Mouse (Mus musculus) G1E-ER4 (cell line): ENCODE results near the gene Tcta. TPM values are rescaled to one million over a fixed set of nuclear protein-coding genes. Genes with fewer than 3 reads are reported as not detected.

ENCODE experiments used
- GATA1 ChIP-seq: IDR thresholded peaks from one replicate; pipeline ENCODE4 v1.8.0; 2012; ENCODE audit warnings: low read length, inconsistent platforms
- polyA plus RNA-seq: library from polyadenylated mRNA; stranded (reverse); fragments of >175 nt; gene quantifications from 2 replicates; pipeline ENCODE4 v1.2.3, GENCODE M21; 2012

Tcta gene
- polyA plus RNA-seq, 1 experiment, result 1.4 TPM

DNA sequence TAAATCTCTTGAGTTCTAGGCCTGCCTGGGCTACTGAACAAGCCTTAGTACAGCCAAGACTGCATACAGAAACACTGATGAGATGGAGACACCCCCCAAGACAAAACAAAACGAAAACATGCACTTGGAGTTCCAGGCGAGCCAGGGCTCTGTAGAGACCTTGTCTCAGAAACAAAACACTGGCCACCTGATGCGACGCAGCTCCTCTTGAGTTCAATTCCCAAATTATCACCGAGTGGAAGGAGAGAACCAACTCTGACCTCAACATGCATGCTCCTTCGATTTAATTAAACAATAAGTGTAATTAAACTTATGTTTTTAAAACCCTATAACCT is 32.6 kb upstream of the Tcta start:
- TF ChIP-seq GATA1, result no peak

DNA sequence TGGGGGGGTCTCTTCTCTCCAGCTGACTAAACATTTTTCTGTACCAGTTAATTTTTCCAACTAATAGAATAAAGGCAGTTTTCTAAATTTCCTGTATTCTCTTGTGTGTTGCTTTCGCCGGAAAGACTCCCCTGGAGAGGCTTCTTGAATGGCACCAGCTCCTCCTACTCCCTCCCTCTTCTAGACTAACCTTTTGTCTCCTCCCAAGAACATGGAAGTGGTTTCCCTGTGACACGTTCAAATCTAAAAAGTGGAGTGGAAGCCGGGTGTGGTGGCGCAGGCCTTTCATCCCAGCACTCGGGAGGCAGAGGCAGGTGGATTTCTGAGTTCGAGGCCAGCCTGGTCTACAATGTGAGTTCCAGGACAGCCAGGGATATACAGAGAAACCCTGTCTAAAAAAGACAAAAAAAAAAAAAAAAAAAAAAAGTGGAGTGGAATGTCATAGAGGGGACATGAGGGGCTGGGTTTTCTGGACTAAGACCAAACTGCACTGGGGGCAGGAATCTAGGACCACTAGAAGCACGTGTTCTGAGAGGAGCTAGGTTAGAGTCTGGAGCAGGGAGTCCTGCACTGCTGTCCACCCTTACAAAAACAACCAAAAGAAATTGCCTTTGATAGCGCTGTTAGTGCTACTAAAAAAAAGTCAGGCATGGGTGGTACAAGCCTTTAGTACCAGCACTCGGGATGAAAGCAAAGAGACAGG is 32.0 kb upstream of the Tcta start:
- TF ChIP-seq GATA1, result no peak

DNA sequence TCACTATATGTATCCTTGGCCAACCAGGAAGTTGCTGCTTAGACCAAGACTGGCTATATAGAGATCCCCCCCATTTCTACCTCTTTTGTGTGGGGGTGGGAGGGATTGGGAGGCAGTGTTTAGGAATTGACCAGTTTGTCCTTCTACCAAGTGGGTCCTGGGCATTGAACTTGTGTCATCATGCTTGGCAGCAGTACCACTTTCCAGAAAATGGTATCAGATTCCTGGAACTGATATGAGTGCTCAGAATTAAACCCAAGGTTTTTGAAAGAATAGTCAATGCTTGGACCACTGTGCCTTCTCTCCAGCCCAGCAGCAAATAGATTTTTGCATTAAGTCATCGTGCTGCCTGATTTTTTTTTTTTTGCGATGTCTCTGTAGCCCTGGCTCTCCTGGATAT is 19.9 kb upstream of the Tcta start:
- TF ChIP-seq GATA1, result no peak

DNA sequence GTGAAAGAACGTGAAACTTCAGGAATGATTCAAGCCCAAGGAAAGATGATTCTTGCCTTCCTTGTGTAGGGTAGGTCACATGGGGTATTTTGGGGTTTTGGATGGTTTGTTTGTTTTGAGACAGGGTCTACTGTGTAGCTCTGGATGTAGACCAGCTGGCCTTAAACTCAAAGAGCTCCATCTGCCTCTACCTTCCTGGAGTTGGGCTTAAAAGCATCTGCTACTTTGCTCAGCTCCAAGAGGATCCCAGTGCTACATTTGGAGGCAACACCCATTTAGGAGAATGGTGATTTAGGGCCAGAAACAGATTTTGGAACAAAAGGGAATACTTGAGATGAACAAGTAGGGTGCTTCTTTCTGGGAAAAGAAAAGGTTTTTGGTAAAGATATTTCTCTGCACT is 18.8 kb upstream of the Tcta start:
- TF ChIP-seq GATA1, result no peak

DNA sequence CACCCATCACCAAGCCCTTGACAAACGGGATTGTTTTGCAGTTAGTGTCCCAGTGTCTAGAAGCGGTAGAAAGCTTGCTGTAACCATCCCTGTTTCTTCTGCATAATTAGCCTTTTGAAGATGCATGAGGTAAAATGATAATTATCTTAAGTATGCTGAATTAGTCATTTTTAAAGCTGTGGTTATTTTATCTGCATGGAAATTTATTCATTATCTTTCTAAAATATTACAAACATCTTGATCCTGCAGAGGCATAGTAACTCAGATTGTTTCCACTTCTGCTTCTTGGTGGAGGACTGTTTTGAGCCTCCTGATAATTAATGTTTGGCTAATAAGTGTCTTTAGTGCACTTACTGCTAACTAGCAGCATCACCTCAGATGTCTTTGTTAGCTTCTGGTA is 12.5 kb upstream of the Tcta start:
- TF ChIP-seq GATA1, result no peak

DNA sequence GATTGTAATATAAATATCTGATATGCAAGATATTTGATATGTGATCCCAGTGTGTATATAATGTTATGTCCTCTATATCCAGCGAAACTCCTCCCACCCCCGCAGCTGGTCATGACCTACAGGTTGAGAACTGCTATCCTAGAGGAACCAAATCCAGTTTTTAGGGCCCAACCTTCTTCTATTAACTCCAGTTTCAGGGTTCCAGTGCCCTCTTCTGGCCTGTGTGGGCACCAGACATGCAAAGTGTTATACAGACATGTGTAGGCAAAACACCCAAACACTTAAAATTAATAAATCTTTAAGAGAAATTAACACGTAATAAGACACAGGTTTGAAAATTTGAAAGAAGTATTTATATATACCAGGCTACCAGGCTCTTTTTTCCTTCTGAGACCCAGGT is 11.6 kb upstream of the Tcta start:
- TF ChIP-seq GATA1, result no peak

DNA sequence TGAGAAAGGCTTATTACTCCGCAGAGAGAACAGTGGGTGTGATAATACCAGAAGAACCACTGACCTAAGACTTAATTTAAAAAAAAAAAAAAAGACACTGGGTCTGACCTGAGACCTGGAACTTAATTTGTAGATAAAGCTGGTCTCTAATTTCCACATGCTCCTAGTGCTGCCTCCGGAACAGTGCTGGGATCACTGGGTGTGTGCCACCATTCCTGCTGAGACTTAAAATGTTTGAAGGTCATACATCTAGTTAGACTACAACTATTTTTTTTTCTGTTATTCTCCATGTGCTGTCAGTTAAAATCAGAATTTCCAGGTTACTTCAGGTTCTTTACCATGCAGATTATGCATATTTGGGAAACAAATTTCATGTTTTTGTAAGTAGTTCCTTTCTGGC is 2.2 kb upstream of the Tcta start:
- TF ChIP-seq GATA1, result no peak

DNA sequence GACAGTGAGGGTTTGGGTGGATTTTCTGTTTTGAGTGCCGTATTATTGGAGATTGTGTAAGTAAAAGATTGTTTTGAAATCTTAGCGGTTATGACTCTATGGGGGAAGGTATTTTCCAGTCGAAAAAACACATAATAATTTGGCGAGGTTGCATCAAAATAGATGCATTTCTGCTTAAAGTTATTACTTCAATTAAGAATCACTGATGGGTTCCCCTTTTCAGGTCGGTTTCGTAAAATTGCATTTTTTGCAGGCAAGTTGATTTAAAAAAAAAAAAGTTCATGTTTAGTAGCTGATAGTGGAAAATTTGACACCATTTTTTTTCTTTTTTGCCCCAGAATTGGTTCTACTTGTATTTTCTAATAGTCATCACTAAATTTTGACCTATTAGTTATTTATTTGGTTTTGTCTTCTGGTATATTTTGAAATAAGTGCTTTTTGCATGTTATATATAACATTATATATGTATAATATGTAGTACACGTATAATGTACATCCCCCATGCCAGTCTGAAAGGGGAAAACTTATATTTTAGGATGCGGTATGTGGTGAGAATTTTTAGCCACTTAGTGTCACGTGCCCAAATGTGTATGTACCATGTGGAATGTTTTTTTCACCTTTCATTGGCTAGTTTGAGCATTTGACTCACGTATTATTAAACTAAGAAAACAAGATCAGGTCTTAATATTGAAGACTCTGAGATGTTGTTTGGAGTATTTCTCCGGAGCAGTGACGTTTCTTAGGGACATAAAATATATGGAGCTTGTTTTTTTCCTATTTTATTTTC is 1.3 kb upstream of the Tcta start:
- no peak for TF ChIP-seq GATA1

DNA sequence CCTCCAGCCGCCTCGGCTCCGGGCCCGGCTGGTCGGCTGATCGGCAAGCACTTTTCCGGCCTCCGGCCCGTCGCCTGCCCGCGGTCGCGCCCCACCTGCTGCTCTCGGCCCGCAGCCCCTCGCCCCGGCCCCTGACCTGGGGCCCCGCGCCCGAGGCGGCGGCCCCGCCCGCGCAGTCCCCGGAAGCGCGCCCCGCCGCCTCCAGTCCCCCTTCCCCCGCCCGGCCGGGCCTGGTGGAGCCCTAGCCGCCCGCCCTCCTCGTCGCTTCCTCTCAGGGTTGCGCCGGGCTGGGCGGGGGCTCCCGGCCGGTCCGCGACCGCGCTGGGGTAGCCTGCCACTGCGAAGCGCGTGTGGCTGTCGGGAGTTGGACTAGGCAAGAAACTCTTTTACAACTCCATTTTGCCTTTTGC is 616 bp upstream of the Tcta start:
- TF ChIP-seq GATA1, result no peak

DNA sequence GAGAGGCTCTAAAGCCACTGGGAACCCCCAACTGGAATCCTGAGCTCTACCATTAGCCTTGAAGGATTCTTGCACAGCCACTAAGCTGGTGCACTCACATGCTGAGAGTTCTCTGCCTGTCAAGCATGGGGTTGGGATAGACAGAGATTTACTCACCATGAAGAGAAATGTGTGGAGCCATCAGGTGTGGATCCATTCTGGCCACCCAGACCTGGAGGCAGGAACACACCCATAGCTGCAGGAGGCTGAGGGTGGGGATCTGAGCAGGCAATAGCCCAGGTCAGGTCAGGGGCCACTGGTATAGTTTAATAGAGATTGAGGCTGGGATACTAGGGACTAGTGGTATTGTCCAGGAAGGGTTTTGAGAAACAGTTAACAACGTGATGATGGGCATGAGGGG is 790 bp downstream of the Tcta start:
- TF ChIP-seq GATA1, result no peak

DNA sequence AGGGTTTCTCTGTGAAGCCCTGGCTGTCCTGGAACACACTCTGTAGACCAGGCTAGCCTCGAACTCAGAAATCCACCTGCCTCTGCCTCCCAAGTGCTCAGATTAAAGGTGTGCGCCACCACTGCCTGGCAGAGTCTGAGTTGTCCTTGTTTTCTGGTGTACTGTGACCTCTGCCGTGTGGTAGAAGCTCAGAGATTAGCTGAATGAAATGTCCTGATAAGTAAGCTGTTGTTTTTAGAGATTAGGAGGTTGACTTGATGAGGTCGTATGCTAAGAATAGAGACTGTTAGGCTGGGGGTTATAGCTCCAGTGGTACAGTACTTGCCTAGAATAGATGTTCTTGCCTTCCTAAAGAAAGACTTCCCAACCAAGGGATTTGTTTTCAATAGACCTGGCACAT is 1.2 kb downstream of the Tcta start:
- TF ChIP-seq GATA1, result no peak

DNA sequence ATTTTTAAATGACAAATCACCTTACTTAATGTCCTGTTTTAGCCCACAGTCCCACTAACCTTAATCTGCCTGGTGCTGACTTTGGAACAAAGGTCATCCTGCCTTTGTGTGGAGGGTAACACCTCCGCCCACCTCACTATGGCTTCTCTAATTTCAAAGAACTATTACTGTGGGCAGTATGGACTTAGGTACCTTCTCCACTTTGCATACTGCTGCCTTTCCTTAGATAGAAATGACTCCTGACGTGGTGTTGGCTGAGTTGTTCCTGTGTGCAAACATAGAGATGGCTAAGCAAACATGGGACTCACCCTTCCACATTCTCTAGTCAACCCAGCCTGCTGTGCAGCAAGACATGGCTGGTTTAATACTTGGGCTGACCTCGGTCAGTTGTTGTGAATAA is 4.1 kb downstream of the Tcta start:
- no peak for TF ChIP-seq GATA1

DNA sequence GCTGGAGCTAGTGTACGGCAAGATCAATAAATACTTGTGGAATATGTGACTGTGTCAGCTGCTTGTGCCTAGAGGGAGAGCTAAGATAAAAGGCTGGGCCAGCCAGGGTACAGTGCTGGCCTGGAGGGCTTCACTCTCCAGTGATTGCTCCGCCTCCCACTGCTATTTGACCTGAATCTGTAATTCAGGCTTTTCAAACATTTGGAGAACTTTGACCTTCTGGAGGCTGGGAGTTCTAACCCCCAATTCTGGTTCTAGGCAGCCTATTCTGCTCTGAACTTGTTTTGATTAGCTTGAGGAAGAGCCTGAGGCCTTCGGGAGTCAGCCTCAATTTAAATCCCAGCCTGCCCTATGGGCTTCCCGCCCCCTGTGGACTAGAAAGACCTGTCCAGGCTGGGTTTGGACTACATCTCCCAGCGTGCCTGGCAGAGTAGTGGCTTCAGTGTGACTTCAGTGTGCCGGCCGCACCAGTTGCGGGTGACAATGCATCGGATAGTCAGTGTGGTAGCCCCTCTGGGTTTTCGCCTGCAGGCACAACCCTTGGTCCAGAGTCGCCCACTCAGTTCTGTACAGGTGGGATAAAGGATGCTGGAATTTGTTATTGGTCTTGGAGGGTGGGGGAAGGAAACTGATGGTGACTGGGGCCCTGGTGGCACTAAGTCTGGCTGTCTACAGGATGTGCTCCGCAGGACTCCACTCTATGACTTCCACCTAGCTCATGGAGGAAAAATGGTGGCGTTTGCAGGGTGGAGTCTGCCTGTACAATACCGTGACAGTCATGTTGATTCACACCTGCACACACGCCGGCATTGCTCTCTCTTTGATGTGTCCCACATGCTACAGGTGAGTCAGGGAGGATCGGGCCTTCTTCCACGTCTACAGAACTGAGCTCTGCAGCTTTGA is 9.3 kb downstream of the Tcta start, which contains the start of gene Amt:
Gene Amt, plus strand, starts transcription at position 401 of the 903 bp plus-strand sequence.
- no peak for TF ChIP-seq GATA1

DNA sequence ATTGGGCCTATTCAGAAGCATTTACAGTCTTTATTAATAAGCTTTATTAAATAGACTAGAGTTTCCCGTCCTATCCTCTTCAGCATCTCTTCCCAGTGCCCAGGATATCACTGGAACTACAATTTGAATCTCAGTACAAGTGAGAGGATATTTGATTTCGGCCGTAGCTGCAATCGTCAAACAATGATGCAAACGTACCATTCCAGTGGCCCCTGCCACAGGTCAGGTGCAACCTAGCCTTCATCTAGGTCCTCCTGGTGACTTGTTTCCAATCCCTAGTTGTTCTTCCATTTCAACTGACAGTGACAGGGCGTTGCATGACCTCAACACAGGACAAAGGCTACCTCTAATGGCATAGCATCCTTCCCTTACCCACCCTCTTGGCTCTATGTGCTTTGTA is 15.2 kb downstream of the Tcta start:
- no peak for TF ChIP-seq GATA1

DNA sequence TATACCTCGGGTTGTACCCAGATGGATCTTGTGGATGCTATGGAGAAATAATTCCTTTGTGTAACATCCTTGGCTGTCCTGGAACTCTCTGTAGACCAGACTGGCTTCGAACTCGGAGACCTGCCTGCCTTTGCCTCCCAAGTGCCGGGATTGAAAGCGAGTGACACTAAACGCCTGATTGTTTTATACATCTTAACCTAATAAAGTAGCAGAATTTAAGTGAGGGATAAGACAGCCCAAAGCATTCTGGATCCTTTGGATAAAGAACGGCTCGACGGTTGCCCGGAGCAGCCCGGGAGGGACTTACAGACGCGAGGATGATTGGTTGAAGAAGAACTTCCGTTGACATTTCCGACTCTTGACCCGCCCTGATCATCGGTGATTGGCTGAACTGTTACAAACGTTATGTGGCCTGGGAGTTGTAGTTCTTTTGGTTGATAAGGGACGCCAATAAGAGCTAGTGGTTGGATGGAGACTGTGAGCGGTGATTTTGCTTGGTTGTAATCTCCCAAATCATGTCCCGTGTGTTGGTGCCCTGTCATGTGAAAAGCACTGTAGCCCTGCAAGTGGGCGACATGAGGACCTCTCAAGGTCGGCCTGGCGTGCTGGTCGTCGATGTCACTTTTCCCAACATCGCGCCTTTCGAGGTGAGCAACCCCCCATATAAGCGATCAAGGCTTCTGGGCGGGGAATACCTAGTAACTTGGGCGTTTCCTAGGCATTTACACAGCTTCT is 15.8 kb downstream of the Tcta start, which contains the start of gene Nicn1:
Gene Nicn1, plus strand, starts transcription at position 414 of the 735 bp plus-strand sequence.
- TF ChIP-seq GATA1, result no peak
